Mouse (Mus musculus) forebrain, embryonic 16.5 days (tissue): ENCODE results near the gene Cyp27a1. TPM values are rescaled to one million over a fixed set of nuclear protein-coding genes. Genes with fewer than 3 reads are reported as not detected.

Experiments
- ATAC-seq: fragments of 200-750 bp; cut with Nextera tagmentation; 2 replicates; pipeline ENCODE4 v1.8.0; 2017; ENCODE audit warnings: mild to moderate bottlenecking, moderate library complexity
- H3K27ac ChIP-seq: fragments of 300-500 bp; sonication (generic); 2 replicates; pipeline ENCODE4 v1.5.1; 2014; ENCODE audit warnings: low read length, control low read depth
- H3K27me3 ChIP-seq: fragments of 300-500 bp; sonication (generic); replicated peaks from 2 replicates; pipeline ENCODE4 v1.6.1; 2014; ENCODE audit warnings: low read length; ENCODE audit not compliant: control insufficient read depth, insufficient read depth
- H3K36me3 ChIP-seq: fragments of 300-500 bp; sonication (generic); 2 replicates; pipeline ENCODE4 v1.6.1; 2014; ENCODE audit not compliant: control insufficient read depth, insufficient read depth
- H3K4me1 ChIP-seq: fragments of 300-500 bp; sonication (generic); replicated peaks from 2 replicates; pipeline ENCODE4 v1.6.1; 2014; ENCODE audit warnings: low read length; ENCODE audit not compliant: control insufficient read depth, insufficient read depth
- H3K4me2 ChIP-seq: fragments of 300-500 bp; sonication (generic); 2 replicates; pipeline ENCODE4 v1.6.1; 2014; ENCODE audit warnings: mild to moderate bottlenecking, low read length, control low read depth
- H3K4me3 ChIP-seq: fragments of 300-500 bp; sonication (generic); replicated peaks from 2 replicates; pipeline ENCODE4 v1.5.1; 2014; ENCODE audit warnings: mild to moderate bottlenecking, low read length, control low read depth
- H3K9ac ChIP-seq: fragments of 300-500 bp; sonication (generic); replicated peaks from 2 replicates; pipeline ENCODE4 v1.6.1; 2014; ENCODE audit warnings: low read depth, low read length, control low read depth
- H3K9me3 ChIP-seq: fragments of 300-500 bp; sonication (generic); 2 replicates; pipeline ENCODE4 v1.6.1; 2016; ENCODE audit warnings: low read length; ENCODE audit not compliant: control insufficient read depth
- WGBS: fragments of 180-500 bp; shearing (Covaris S2); extraction: QIAGEN DNeasy Blood & Tissue Kit; methylation state at CpG from one replicate; pipeline ENCODE4 v1.1.7; 2014; 5-methylcytosine and 5-hydroxymethylcytosine counted together
- polyA plus RNA-seq: library from polyadenylated mRNA; unstranded; fragments of >200 nt; fragmentation: Nextera tagmentation; extraction: Ambion mirVana; gene quantifications from 2 replicates; pipeline ENCODE4 v1.2.1, GENCODE M21; 2015

Cyp27a1 gene
- polyA plus RNA-seq, 1 experiment from 2014 or later, result 0.94 TPM

DNA sequence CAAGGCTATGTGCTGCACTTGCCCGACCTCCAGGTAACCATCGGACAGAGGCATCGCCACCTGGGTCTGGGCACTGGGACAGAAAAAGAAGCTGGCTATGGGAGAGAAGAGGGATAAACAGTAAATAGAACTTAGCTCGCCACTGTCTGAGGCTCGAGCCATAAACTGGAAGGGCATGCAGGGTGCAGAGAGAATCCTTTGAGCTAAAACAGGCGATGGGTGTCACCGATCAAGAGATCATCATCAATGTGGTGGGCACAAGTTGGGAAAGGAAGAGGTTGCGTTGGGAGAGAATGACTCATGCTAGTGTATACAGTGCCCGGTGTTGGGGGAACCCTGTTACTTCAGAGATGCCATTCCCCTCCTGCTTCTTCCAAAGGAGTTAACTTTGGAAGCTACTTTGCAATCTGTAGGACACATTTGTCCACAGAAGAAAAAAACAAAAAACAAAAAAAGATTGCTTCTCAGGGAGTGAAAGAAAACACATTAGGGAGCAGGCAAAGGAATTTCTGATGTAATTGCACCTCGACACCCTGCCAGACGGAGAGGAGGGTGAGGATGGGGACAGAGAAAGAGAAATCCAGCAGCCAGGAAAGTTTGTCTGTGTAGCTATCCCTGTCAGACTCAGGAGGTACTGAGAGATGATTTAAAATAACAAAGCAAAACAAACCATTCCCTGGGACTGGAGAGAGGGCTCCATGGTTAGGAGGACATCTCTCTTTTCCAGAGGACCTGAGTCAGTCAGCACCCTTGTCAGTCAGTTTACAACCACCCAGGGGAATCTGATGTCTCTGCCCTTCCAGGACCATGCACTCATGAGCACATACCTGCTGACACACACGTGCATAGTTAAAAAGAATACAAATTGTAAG is 721 bp downstream of the Cyp27a1 start:
- no peak overlapping the region for H3K27ac ChIP-seq
- no peaks in the 10 kb centered on the region for H3K36me3 ChIP-seq
- H3K9ac ChIP-seq, result no peak overlapping the region; the same call in 1 of the 2 replicates
- peaks cover 9% of the 10 kb centered on the region for H3K4me1 ChIP-seq
- peaks cover 4% of the 10 kb centered on the region for H3K27me3 ChIP-seq
- H3K9me3 ChIP-seq, result no peaks in the 10 kb centered on the region
- peak overlapping the region; percentile 69 for H3K4me2 ChIP-seq
- peak overlapping the region; percentile 40 for H3K4me3 ChIP-seq
- 37% methylated on average over 12 of the region's 12 CpGs for WGBS
- ATAC-seq, result no peak

DNA sequence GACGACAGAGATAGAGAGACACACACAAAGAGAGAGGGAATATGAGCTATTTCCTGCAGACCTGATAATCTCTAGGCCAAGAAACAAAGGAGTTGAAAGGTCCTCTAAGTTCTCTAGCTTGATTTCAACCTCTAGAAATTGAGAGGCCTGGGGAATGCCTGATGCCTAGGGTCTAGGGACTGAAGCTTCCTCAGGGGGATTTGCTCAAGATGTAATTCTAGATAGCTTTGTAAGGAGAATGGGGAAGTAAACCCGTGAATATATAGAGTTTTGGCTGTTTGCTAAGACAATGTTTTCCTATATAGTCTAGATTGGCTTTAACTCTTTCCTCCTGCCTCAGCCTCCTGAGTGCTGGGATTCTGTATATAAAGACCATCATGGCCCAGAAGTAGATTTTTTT is 1.6 kb downstream of the Cyp27a1 start:
- Histone ChIP-seq H3K4me2 (no peak overlapping the region), H3K36me3 (no peaks in the 10 kb centered on the region), H3K4me1 (peaks cover 9% of the 10 kb centered on the region), H3K27ac (no peak overlapping the region), H3K9me3 (no peaks in the 10 kb centered on the region), H3K9ac (no peak overlapping the region), H3K27me3 (peaks cover 4% of the 10 kb centered on the region), H3K4me3 (no peak overlapping the region)
- no peak for ATAC-seq
- WGBS, result 61% methylated on average over 2 of the region's 2 CpGs

- H3K9me3 ChIP-seq, result no peaks in the 10 kb centered on the region
- H3K9ac ChIP-seq, result no peak overlapping the region
- H3K4me1 ChIP-seq, result peaks cover 9% of the 10 kb centered on the region
- 81% methylated on average over 5 of the region's 5 CpGs for WGBS
- ATAC-seq, result no peak
- no peak overlapping the region for H3K4me2 ChIP-seq
- H3K36me3 ChIP-seq, result no peaks in the 10 kb centered on the region
- no peak overlapping the region for H3K27ac ChIP-seq
- H3K4me3 ChIP-seq, result no peak overlapping the region
- H3K27me3 ChIP-seq, result peaks cover 4% of the 10 kb centered on the region
Observed at GRCm38 (mm10) chr1:74715468-74715867, 2.1 kb downstream of the Cyp27a1 start.

GRCm38 (mm10) chr1:74715886-74716285 is 2.5 kb downstream of the Cyp27a1 start:
- Histone ChIP-seq H3K9me3 (no peaks in the 10 kb centered on the region), H3K27ac (no peak overlapping the region), H3K4me2 (no peak overlapping the region), H3K27me3 (peaks cover 4% of the 10 kb centered on the region), H3K4me3 (no peak overlapping the region), H3K4me1 (peaks cover 9% of the 10 kb centered on the region), H3K36me3 (no peaks in the 10 kb centered on the region), H3K9ac (no peak overlapping the region)
- no peak for ATAC-seq
- whole genome bisulfite sequencing, result 91% methylated on average over 6 of the region's 6 CpGs

DNA sequence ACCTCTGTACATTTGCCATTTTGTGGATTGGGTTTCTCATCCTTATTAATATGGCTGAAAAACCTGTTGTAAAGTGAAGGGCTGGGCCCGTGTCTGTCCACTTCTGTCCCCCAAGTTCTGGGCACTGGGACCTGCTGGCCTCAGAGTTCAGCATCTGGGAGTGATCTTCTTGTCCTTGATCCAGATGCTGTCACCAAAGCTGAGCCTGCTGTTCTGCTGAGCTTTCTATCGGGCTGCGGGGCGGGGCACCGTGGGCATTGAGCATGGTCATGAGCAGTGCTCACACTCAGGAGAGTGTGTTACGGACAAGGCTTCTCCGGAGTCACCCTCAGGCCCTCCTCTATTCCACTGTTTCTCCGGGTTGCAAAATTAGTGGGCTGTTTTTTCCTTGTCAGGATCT is 4.7 kb downstream of the Cyp27a1 start:
- WGBS, result 89% methylated on average over 8 of the region's 8 CpGs
- no peak overlapping the region for H3K27ac ChIP-seq
- no peaks in the 10 kb centered on the region for H3K36me3 ChIP-seq
- no peaks in the 10 kb centered on the region for H3K9me3 ChIP-seq
- no peak overlapping the region for H3K4me2 ChIP-seq
- peaks cover 7% of the 10 kb centered on the region for H3K4me1 ChIP-seq
- peaks cover 4% of the 10 kb centered on the region for H3K27me3 ChIP-seq
- ATAC-seq, result no peak
- H3K4me3 ChIP-seq, result no peak overlapping the region
- H3K9ac ChIP-seq, result no peak overlapping the region

- Histone ChIP-seq H3K27me3 (no peaks in the 10 kb centered on the region; the same call in 1 of the 2 replicates), H3K4me3 (no peak overlapping the region), H3K9me3 (no peaks in the 10 kb centered on the region), H3K4me2 (no peak overlapping the region), H3K9ac (no peak overlapping the region), H3K27ac (no peak overlapping the region), H3K36me3 (no peaks in the 10 kb centered on the region), H3K4me1 (no peaks in the 10 kb centered on the region)
- WGBS, result 79% methylated on average over 3 of the region's 3 CpGs
- ATAC-seq, result no peak
Observed at GRCm38 (mm10) chr1:74719281-74719680, 5.9 kb downstream of the Cyp27a1 start.

GRCm38 (mm10) chr1:74721657-74722056 is 8.3 kb downstream of the Cyp27a1 start:
- WGBS, result 83% methylated on average over 6 of the region's 6 CpGs

GRCm38 (mm10) chr1:74723748-74724147 is 10.4 kb downstream of the Cyp27a1 start:
- H3K9me3 ChIP-seq, result no peaks in the 10 kb centered on the region
- no peak overlapping the region for H3K9ac ChIP-seq
- no peaks in the 10 kb centered on the region for H3K27me3 ChIP-seq
- no peaks in the 10 kb centered on the region for H3K4me1 ChIP-seq
- 75% methylated on average over 2 of the region's 2 CpGs for WGBS
- H3K4me2 ChIP-seq, result no peak overlapping the region
- no peak overlapping the region for H3K4me3 ChIP-seq
- no peak for ATAC-seq
- no peaks in the 10 kb centered on the region for H3K36me3 ChIP-seq
- H3K27ac ChIP-seq, result no peak overlapping the region

More at GRCm38 (mm10) chr1:74721657-74722056, 8.3 kb downstream of the Cyp27a1 start:
- no peak overlapping the region for H3K27ac ChIP-seq
- ATAC-seq, result no peak
- H3K4me2 ChIP-seq, result no peak overlapping the region
- H3K9ac ChIP-seq, result no peak overlapping the region
- no peaks in the 10 kb centered on the region for H3K36me3 ChIP-seq
- no peak overlapping the region for H3K4me3 ChIP-seq
- no peaks in the 10 kb centered on the region for H3K27me3 ChIP-seq
- H3K4me1 ChIP-seq, result no peaks in the 10 kb centered on the region
- no peaks in the 10 kb centered on the region for H3K9me3 ChIP-seq

GRCm38 (mm10) chr1:74726114-74726513 is 12.7 kb downstream of the Cyp27a1 start:
- no peaks in the 10 kb centered on the region for H3K9me3 ChIP-seq
- WGBS, result 89% methylated on average over 5 of the region's 5 CpGs
- no peaks in the 10 kb centered on the region for H3K36me3 ChIP-seq
- H3K9ac ChIP-seq, result no peak overlapping the region
- H3K27me3 ChIP-seq, result no peaks in the 10 kb centered on the region
- H3K27ac ChIP-seq, result no peak overlapping the region
- no peak for ATAC-seq
- no peaks in the 10 kb centered on the region for H3K4me1 ChIP-seq
- no peak overlapping the region for H3K4me3 ChIP-seq
- no peak overlapping the region for H3K4me2 ChIP-seq
